Mouse (Mus musculus): ENCODE results near the gene Apoc2.
A peak's percentile ranks its signal among the peaks of the same experiment; 100 is the strongest.
"Not testable (repeated sequence)": the region's sequence is repeated elsewhere in the genome, so short reads cannot be mapped to it uniquely, and the experiment has no call there.

Gene Apoc2

GRCm38 (mm10) chr7:19700299-19701068 is 22.7 kb upstream of the Apoc2 start:
- ATAC-seq (ENCODE audit: insufficient number of reproducible peaks, low FRiP score, low TSS enrichment): no peak

- ATAC-seq (ENCODE audit: insufficient number of reproducible peaks, low FRiP score, low TSS enrichment): no peak
Observed at GRCm38 (mm10) chr7:19699827-19700148, 22.0 kb upstream of the Apoc2 start.

- ATAC-seq (ENCODE audit: insufficient number of reproducible peaks, low FRiP score, low TSS enrichment): no peak
Observed at GRCm38 (mm10) chr7:19698907-19699826, 21.4 kb upstream of the Apoc2 start, which contains the start of gene Apoe. Gene Apoe, minus strand, starts transcription at chr7:19699188.

- no peak for ATAC-seq (ENCODE audit: insufficient number of reproducible peaks, low FRiP score, low TSS enrichment)
Observed at GRCm38 (mm10) chr7:19697949-19698906, 20.5 kb upstream of the Apoc2 start.

GRCm38 (mm10) chr7:19696336-19696873 is 18.7 kb upstream of the Apoc2 start:
- no peak for ATAC-seq (ENCODE audit: insufficient number of reproducible peaks, low FRiP score, low TSS enrichment)

GRCm38 (mm10) chr7:19695881-19696280 is 18.1 kb upstream of the Apoc2 start:
- ATAC-seq (ENCODE audit: insufficient number of reproducible peaks, low FRiP score, low TSS enrichment): no peak

- ATAC-seq (ENCODE audit: insufficient number of reproducible peaks, low FRiP score, low TSS enrichment): no peak
Observed at GRCm38 (mm10) chr7:19695213-19695594, 17.5 kb upstream of the Apoc2 start.

- ATAC-seq (ENCODE audit: insufficient number of reproducible peaks, low FRiP score, low TSS enrichment): no peak
Observed at GRCm38 (mm10) chr7:19694336-19695212, 16.8 kb upstream of the Apoc2 start.

- 0 out of 2 replicates have a peak, but pooled peaks have one; percentile 64 for ATAC-seq (ENCODE audit: insufficient number of reproducible peaks, low FRiP score, low TSS enrichment)
Observed at GRCm38 (mm10) chr7:19693421-19693820, 15.7 kb upstream of the Apoc2 start.

- no peak for ATAC-seq (ENCODE audit: insufficient number of reproducible peaks, low FRiP score, low TSS enrichment)
Observed at GRCm38 (mm10) chr7:19691873-19692865, 14.4 kb upstream of the Apoc2 start, which contains the start of gene Apoc1. Gene Apoc1, minus strand, starts transcription at chr7:19692660.

- no peak for ATAC-seq (ENCODE audit: insufficient number of reproducible peaks, low FRiP score, low TSS enrichment)
Observed at GRCm38 (mm10) chr7:19691434-19691833, 13.7 kb upstream of the Apoc2 start.

GRCm38 (mm10) chr7:19690845-19691244 is 13.1 kb upstream of the Apoc2 start:
- no peak for ATAC-seq (ENCODE audit: insufficient number of reproducible peaks, low FRiP score, low TSS enrichment)

GRCm38 (mm10) chr7:19688611-19689010 is 10.9 kb upstream of the Apoc2 start:
- no peak for ATAC-seq (ENCODE audit: insufficient number of reproducible peaks, low FRiP score, low TSS enrichment)

- ATAC-seq (ENCODE audit: insufficient number of reproducible peaks, low FRiP score, low TSS enrichment): no peak
Observed at GRCm38 (mm10) chr7:19688101-19688500, 10.4 kb upstream of the Apoc2 start.

- ATAC-seq (ENCODE audit: insufficient number of reproducible peaks, low FRiP score, low TSS enrichment): not testable (repeated sequence)
Observed at GRCm38 (mm10) chr7:19686927-19687583, 9.3 kb upstream of the Apoc2 start.

- ATAC-seq (ENCODE audit: insufficient number of reproducible peaks, low FRiP score, low TSS enrichment): no peak
Observed at GRCm38 (mm10) chr7:19686521-19686920, 8.8 kb upstream of the Apoc2 start.

- no peak for ATAC-seq (ENCODE audit: insufficient number of reproducible peaks, low FRiP score, low TSS enrichment)
Observed at GRCm38 (mm10) chr7:19685374-19685773, 7.6 kb upstream of the Apoc2 start.

Data from cerebellum, adult (tissue).